Mouse (Mus musculus): ENCODE measurements around the gene Azin2. TPM values are rescaled to one million over a fixed set of nuclear protein-coding genes. Genes with fewer than 3 reads are reported as not detected.

The Azin2 gene
- polyA plus RNA-seq, 1 experiment from 2014 or later = 20.3 TPM

DNA sequence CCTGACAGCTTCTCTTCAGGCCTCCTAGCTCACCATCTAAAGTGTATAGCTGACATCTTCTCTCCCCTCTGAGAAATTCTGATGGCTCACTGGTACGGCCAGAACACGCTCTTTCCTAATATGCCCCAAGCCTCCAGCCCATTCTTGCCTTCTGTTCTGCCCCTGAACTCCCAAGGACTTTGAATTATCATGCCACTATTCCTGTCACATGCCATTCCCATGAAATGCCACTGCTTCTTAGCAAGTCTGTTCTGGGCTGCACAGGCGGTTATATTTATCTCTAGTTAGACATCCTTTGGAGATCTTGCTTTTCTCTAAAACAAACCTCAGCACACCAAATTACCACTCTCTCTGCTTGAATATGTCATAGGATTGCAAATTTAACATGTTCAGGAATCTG, 38.6 kb downstream of the Azin2 start:
- peaks cover 8% of the 10 kb centered on the region; the same call in 1 of the 2 replicates for H3K27me3 ChIP-seq (replicated peaks)
- 0 out of 2 replicates have a peak overlapping the region, but pooled peaks have one; percentile 17 for H3K9ac ChIP-seq (replicated peaks)
- 88% methylated on average over 3 of the region's 3 CpGs for whole genome bisulfite sequencing
- H3K27ac ChIP-seq (replicated peaks) = no peak overlapping the region
- no peaks in the 10 kb centered on the region for H3K9me3 ChIP-seq (replicated peaks)
- ATAC-seq (ENCODE audit: low FRiP score) = no peak
- no peaks in the 10 kb centered on the region for H3K36me3 ChIP-seq
- no peak overlapping the region for H3K4me2 ChIP-seq
- H3K4me1 ChIP-seq = peaks cover 13% of the 10 kb centered on the region
- H3K4me3 ChIP-seq (replicated peaks) = no peak overlapping the region

DNA sequence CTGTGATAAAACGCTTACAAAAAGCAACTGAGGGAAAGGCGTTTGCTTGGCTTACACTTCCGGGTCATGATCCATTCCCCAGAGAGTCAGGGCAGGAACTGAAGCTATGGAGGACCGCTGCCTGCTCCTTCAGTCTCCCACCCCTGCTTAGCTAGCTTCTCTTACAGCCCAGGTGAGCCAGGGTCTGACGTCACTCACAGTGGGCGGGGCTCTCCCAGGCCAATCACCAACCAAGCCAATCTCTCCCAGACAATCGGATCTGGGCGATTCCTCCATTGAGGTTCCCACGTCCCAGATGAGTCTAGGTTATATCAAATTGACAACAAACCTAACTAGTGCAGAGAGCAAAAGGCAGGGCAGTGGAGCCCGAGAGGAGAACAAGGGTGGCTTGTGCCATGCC, 43.1 kb downstream of the Azin2 start:
- ATAC-seq (ENCODE audit: low FRiP score) = no peak
- Histone ChIP-seq H3K9me3 (replicated peaks) (no peaks in the 10 kb centered on the region), H3K27ac (replicated peaks) (no peak overlapping the region), H3K4me1 (0 out of 2 replicates have a peak, but pooled peaks cover 4% of the 10 kb centered on the region), H3K4me3 (replicated peaks) (no peak overlapping the region), H3K9ac (replicated peaks) (no peak overlapping the region), H3K4me2 (no peak overlapping the region), H3K36me3 (no peaks in the 10 kb centered on the region), H3K27me3 (replicated peaks) (peaks cover 11% of the 10 kb centered on the region; the same call in 1 of the 2 replicates)
- 22% methylated on average over 10 of the region's 10 CpGs for WGBS

DNA sequence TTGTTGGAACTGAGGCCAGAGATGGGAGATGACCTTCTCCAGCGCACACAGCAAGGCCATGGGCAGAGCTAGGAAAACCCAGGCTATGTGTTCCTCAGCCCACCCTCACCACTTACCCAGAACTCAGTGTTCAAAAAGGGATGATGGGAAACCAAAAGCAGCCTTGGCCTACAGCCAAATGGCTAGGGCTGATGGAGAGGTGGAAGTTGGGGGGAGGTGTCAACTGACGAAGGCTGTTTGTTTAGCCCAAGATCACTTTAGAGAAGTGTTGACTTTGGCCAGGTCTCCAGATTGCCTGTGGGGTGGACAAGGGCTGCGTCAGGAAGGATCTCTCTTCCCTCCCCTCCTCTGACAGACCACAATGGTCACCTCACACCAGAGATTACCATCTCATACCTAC, 44.1 kb downstream of the Azin2 start:
- H3K36me3 ChIP-seq = no peaks in the 10 kb centered on the region
- ATAC-seq (ENCODE audit: low FRiP score) = no peak
- H3K4me3 ChIP-seq (replicated peaks) = no peak overlapping the region
- 0 out of 2 replicates have a peak, but pooled peaks cover 4% of the 10 kb centered on the region for H3K4me1 ChIP-seq
- H3K27ac ChIP-seq (replicated peaks) = no peak overlapping the region
- H3K9ac ChIP-seq (replicated peaks) = no peak overlapping the region
- H3K27me3 ChIP-seq (replicated peaks) = peaks cover 8% of the 10 kb centered on the region; the same call in 1 of the 2 replicates
- H3K9me3 ChIP-seq (replicated peaks) = no peaks in the 10 kb centered on the region
- WGBS = 64% methylated on average over 3 of the region's 3 CpGs
- H3K4me2 ChIP-seq = no peak overlapping the region

DNA sequence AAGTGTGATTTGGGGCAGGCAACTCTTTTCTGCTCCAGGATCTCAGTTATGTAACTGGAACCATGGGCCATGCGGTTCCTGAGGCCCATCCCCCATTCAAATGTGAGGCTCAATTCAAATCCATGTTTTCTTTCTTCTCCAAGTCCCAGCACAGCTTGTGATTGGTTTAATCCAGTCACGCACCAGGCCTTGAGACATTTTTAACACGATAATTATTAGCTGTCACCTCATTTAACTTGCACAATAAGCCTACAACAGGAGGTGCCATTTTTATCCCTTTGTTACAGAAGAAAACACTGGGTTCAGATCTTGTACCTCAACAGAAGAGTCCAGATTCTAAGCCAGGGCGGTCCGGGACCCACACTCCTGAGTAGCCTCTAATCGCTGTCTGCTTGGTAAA, 44.5 kb downstream of the Azin2 start:
- no peak for ATAC-seq (ENCODE audit: low FRiP score)
- H3K27me3 ChIP-seq (replicated peaks) = 0 out of 2 replicates have a peak, but pooled peaks cover 6% of the 10 kb centered on the region
- H3K36me3 ChIP-seq = no peaks in the 10 kb centered on the region
- no peak overlapping the region for H3K9ac ChIP-seq (replicated peaks)
- no peak overlapping the region for H3K4me3 ChIP-seq (replicated peaks)
- no peaks in the 10 kb centered on the region for H3K9me3 ChIP-seq (replicated peaks)
- 0 out of 2 replicates have a peak, but pooled peaks cover 4% of the 10 kb centered on the region for H3K4me1 ChIP-seq
- no peak overlapping the region for H3K4me2 ChIP-seq
- no peak overlapping the region for H3K27ac ChIP-seq (replicated peaks)
- WGBS = 81% methylated on average over 6 of the region's 6 CpGs

DNA sequence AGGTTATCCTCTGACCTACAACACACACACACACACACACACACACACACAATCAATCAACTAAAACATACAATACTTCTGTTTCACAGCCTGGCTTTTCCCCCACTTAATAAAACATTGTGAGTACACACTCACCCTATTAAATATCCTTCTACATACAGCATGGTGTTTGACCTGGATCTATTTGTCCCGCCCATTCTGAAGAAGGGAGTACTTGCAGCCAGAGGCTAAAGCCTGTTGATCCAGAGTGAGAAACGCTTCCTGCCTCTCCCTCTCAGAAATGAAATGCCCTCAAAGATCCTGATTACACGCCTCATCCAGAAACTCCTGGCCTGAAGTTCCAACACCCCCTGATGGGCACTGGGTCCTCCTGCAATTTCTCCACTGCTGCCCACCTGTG, 45.1 kb downstream of the Azin2 start:
- no peak overlapping the region for H3K9ac ChIP-seq (replicated peaks)
- no peak overlapping the region for H3K27ac ChIP-seq (replicated peaks)
- no peak overlapping the region for H3K4me3 ChIP-seq (replicated peaks)
- H3K4me2 ChIP-seq = no peak overlapping the region
- no peaks in the 10 kb centered on the region for H3K9me3 ChIP-seq (replicated peaks)
- 0 out of 2 replicates have a peak, but pooled peaks cover 3% of the 10 kb centered on the region for H3K27me3 ChIP-seq (replicated peaks)
- H3K4me1 ChIP-seq = 0 out of 2 replicates have a peak, but pooled peaks cover 4% of the 10 kb centered on the region
- ATAC-seq (ENCODE audit: low FRiP score) = no peak
- H3K36me3 ChIP-seq = 0 out of 2 replicates have a peak, but pooled peaks cover 1% of the 10 kb centered on the region
- 80% methylated on average over 3 of the region's 3 CpGs for WGBS

DNA sequence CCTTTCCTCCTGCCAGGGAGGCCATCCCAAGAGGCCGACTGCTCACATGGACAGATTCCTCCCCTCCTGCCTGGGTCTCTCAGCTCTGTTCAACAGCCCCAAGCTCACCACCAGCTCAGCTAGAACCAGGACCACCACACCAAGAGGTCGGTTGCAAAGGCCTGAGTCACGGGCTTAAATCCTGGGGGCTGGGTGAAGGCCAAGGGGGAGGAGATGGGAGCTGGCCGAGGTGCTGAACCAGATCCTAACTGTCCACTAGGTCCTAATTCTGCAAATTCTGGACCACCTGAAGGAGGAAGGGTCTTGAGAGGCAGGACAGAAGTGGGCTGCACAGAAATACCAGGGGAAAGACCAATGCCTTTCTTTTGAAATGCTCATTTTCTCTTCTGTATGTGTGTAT, 48.4 kb downstream of the Azin2 start:
- Histone ChIP-seq H3K27ac (replicated peaks) (no peak overlapping the region), H3K4me2 (no peak overlapping the region), H3K36me3 (peaks cover 27% of the 10 kb centered on the region), H3K9ac (replicated peaks) (no peak overlapping the region), H3K4me1 (no peaks in the 10 kb centered on the region), H3K4me3 (replicated peaks) (no peak overlapping the region), H3K27me3 (replicated peaks) (0 out of 2 replicates have a peak, but pooled peaks cover 3% of the 10 kb centered on the region), H3K9me3 (replicated peaks) (no peaks in the 10 kb centered on the region)
- no peak for ATAC-seq (ENCODE audit: low FRiP score)
- 28% methylated on average over 4 of the region's 4 CpGs for WGBS

DNA sequence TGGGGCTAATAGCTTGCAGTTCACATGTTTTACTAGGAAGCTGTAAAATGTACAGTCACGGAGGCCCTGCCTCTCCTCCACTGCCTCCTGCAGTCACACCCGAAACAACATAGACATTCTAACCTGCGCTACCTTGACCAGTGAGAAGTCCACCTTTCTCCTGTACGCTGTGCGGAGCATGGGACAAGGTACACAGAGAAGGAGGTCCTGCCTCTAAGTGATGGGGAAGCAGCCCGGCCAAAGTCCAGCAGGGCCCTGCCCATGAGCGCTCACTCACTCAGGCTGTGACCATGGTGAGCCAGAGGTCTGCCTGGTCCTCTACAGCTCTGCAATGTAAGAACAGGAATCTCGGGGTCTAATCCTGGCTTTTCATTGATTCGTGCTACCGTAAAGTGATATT, 50.2 kb downstream of the Azin2 start:
- H3K36me3 ChIP-seq = peaks cover 28% of the 10 kb centered on the region
- no peak overlapping the region for H3K9ac ChIP-seq (replicated peaks)
- 93% methylated on average over 10 of the region's 10 CpGs for WGBS
- H3K9me3 ChIP-seq (replicated peaks) = no peaks in the 10 kb centered on the region
- H3K4me1 ChIP-seq = 0 out of 2 replicates have a peak, but pooled peaks cover 3% of the 10 kb centered on the region
- no peak overlapping the region for H3K4me3 ChIP-seq (replicated peaks)
- no peaks in the 10 kb centered on the region for H3K27me3 ChIP-seq (replicated peaks)
- ATAC-seq (ENCODE audit: low FRiP score) = no peak
- H3K27ac ChIP-seq (replicated peaks) = no peak overlapping the region
- no peak overlapping the region for H3K4me2 ChIP-seq

DNA sequence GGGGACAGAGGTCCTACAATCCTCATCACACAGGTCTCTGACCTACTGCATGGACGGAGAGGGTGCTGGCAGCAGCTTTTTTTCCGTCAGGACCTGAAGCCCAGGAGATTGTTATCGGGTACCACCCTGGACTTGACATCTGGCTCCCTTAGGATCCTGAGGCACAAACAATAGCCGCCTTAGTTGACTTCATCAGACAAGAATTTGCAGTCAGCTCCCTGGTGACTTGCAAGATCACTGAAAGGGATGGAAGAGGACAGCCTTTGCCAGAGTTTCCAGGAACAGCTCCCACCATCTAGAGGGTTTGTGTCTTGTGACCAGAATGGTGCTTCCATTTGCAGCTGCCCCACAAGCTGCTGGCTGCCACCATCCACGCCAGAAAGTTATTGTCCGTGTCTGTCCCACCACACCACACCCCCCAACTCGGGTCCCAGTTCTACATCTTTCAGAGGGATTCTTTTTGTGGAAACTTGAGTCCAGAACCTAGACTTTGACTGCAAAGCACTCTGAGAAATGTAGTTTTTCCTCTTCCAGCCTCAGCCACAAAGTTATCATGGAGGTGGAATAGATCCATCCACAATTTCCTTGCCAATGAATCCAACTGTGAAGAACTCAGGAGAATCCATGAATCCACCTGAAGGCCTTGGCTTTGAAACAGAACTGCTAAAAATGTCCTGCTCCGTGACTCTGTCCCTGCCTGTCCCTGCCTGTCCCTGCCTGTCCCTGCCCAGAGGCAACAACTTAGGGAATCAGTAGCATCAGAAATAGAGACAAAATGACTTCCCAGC, 51.8 kb downstream of the Azin2 start:
- H3K9ac ChIP-seq (replicated peaks) = no peak overlapping the region
- 78% methylated on average over 8 of the region's 8 CpGs for WGBS
- 0 out of 2 replicates have a peak, but pooled peaks cover 8% of the 10 kb centered on the region for H3K4me1 ChIP-seq
- no peaks in the 10 kb centered on the region for H3K9me3 ChIP-seq (replicated peaks)
- no peaks in the 10 kb centered on the region for H3K27me3 ChIP-seq (replicated peaks)
- peaks cover 28% of the 10 kb centered on the region for H3K36me3 ChIP-seq
- H3K4me2 ChIP-seq = no peak overlapping the region
- H3K27ac ChIP-seq (replicated peaks) = no peak overlapping the region
- no peak for ATAC-seq (ENCODE audit: low FRiP score)
- no peak overlapping the region for H3K4me3 ChIP-seq (replicated peaks)

DNA sequence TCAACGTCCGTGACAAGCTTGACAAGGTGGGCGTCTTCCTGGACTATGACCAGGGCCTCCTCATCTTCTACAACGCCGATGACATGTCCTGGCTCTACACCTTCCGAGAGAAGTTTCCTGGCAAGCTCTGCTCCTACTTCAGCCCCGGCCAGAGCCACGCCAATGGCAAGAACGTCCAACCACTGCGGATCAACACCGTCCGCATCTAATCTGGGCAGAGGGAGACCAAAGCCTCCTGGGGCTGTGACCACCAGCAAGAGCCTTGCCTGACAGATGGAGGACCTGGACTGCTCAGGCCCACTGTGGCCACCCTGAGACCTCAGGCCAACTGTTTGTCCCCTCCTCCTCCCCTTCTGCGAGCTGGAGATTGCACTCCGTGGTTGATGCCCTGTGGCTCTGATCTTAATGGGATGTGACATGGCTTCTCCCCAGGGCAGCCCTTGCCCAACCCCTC, 52.8 kb downstream of the Azin2 start:
- WGBS = 90% methylated on average over 14 of the region's 14 CpGs

DNA sequence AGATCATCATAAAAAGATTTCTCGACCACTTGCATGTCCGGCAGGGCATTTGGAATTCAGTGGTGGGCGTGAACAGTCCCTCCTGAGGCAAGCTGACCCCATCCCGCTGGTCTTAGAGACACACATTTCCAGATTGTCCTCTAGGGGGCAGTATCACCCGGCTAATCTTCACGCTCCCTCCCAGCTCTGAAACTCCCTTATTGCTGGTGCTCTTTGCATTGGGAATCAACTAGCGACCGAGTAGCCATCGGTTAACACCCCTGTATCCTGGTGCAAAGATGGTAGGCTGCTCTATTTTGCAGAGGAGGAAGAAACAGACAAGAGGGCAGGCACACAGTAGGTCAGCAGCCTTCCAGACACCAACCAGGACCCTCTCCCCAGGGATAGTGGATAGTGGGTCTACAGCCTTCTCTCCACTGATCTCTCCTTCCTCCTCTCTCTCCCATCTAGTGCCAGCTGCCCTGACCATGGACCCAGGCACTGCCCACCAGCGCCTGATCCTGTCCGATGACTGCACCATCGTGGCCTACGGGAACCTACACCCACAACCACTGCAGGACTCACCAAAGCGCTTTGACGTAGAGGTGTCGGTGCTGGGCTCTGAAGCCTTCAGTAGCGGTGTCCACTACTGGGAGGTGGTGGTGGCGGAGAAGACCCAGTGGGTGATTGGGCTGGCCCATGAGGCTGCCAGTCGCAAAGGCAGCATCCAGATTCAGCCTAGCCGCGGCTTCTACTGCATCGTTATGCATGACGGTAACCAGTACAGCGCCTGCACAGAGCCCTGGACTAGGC, 53.5 kb downstream of the Azin2 start:
- no peak overlapping the region for H3K4me2 ChIP-seq
- H3K36me3 ChIP-seq = peaks cover 33% of the 10 kb centered on the region
- H3K27me3 ChIP-seq (replicated peaks) = no peaks in the 10 kb centered on the region
- ATAC-seq (ENCODE audit: low FRiP score) = peak; percentile 47; the same call in 1 of the 2 replicates
- 64% methylated on average over 24 of the region's 24 CpGs for WGBS
- no peak overlapping the region for H3K4me3 ChIP-seq (replicated peaks)
- no peaks in the 10 kb centered on the region for H3K9me3 ChIP-seq (replicated peaks)
- H3K27ac ChIP-seq (replicated peaks) = no peak overlapping the region
- no peak overlapping the region for H3K9ac ChIP-seq (replicated peaks)
- H3K4me1 ChIP-seq = peaks cover 19% of the 10 kb centered on the region

More for the DNA sequence above, 52.8 kb downstream of the Azin2 start:
- H3K9ac ChIP-seq (replicated peaks) = no peak overlapping the region
- no peak overlapping the region for H3K4me3 ChIP-seq (replicated peaks)
- H3K4me2 ChIP-seq = no peak overlapping the region
- ATAC-seq (ENCODE audit: low FRiP score) = no peak
- H3K36me3 ChIP-seq = peaks cover 31% of the 10 kb centered on the region
- H3K9me3 ChIP-seq (replicated peaks) = no peaks in the 10 kb centered on the region
- H3K27ac ChIP-seq (replicated peaks) = no peak overlapping the region
- H3K4me1 ChIP-seq = peaks cover 13% of the 10 kb centered on the region; the same call in 1 of the 2 replicates
- no peaks in the 10 kb centered on the region for H3K27me3 ChIP-seq (replicated peaks)

DNA sequence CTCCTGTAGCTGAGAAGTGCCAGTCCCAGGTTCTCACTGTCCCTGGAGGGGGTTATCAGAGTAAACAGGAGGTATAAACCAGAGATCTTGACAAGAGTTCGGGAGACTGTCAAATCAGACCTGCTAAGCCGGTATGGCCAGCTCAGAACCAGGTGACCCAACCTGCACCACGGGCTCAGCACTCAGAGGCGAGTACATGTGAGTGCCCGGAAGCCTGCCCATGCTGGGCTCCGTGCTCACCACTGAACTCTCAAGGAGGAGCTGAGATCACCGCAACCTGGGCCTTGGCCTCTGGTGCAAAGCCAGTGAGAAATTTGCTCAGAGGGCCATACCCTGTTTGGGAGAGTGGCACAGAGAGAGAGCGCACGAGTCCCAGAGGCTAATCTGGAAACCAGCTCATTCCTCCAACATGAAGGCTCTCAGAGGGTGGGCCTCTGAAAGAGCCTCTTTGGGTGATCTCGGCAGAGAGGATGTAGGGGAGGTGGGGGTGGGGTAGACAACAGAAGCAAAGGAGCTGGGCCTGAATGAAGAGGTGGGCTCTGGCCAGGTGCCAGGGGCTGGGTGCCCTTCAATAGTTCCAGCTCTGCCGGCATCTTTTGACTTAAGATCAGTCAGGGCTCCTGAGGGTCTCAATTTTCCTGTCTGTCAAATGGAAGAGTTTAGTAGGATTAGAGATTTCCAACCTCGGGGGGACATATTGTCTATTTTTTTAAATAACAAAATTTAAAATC, 54.8 kb downstream of the Azin2 start:
- Histone ChIP-seq H3K9me3 (replicated peaks) (no peaks in the 10 kb centered on the region), H3K4me1 (peaks cover 20% of the 10 kb centered on the region), H3K27me3 (replicated peaks) (no peaks in the 10 kb centered on the region), H3K27ac (replicated peaks) (no peak overlapping the region), H3K4me3 (replicated peaks) (no peak overlapping the region), H3K36me3 (peaks cover 47% of the 10 kb centered on the region), H3K4me2 (no peak overlapping the region), H3K9ac (replicated peaks) (no peak overlapping the region)
- WGBS = 76% methylated on average over 12 of the region's 12 CpGs
- no peak for ATAC-seq (ENCODE audit: low FRiP score)

All from neural tube, embryonic 15.5 days (tissue).